Mouse (Mus musculus) embryonic fibroblast, embryonic 13.5 days (primary cell): ENCODE measurements around the gene Galnt7.

Experiments used
- CTCF ChIP-seq: IDR thresholded peaks from 2 replicates; pipeline ENCODE4 v1.5.1; 2011; ENCODE audit warnings: mild to moderate bottlenecking, control low read depth, low read length, moderate library complexity, borderline replicate concordance; ENCODE audit not compliant: insufficient read depth
- POLR2A ChIP-seq: IDR thresholded peaks from 2 replicates; pipeline ENCODE4 v1.6.1; 2011; ENCODE audit warnings: low read depth, mild to moderate bottlenecking, control low read depth, low read length, moderate library complexity

DNA sequence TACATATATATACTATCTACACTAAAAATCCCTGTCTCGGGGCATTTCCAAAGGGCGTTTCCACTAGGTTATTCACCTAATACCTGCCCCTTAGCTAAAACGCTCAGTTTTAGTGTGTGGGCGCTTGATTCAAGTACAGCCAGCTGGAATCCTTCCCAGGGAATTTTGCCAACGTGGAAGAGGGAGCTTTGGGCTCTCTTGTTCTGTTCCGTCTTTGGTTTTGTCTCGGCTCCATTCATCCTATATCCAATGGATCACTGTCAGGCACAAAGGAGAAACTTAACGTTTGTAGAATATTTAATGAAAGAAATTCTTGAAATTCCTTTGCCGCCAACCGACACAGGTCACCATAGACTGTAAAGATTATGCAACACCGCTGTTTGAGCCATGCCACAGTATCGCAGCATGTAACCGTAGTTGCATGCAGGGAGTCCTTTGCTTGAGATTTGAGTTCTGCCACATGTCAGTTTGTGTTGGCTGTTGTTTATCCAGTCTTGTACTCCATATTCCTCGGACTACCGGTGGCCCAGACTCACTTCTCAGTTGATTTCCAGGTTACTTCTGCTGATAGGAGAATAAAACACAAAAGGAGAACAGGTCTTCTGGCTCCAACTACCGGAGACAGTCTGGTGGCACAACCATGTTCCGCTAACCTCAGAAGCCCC, 153.9 kb downstream of the Galnt7 start:
- TF ChIP-seq POLR2A (no peak), CTCF (no peak)
